Mouse (Mus musculus) cerebellum, adult 9-10 months (tissue): ENCODE data around the gene Tspoap1.

ENCODE experiments used
- DNase-seq: peaks from one replicate; pipeline ENCODE4 v3.0.0; 2022

Gene Tspoap1

DNA sequence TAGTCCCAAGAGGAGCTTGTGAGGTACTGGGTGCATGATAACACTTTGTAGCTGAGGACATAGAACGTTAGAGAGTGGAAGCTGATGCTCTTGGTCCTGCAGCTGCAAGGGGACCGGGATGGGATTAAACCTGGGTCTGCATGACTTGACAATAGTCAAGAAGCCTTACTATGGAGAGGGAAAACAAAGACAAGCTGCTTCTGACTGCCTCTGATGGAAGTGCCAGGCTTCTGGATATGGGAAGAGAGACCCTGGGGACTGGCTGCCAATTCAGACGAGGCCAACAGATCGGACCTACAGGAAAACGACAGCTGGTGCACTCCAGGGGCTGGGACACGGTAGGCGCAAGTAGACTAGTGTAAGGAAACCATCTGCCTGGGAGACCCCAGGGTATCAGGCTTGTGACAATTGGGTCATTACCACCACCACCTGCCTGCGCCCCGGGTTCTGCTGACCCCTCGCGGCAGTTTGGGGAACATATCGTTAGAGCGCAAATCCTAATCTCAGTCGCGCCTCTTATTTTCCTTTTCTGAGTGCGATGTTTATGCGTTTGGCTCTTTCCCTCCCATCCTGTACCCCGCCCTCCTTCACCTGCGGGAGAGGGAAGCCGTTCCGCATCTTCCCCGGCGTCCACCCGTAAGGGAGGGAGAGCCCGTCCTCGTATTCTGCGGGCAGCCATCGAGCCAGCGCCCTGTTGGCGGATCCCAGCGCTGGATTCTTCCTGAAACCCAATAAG lies 56.5 kb downstream of the Tspoap1 start:
- peak; percentile 81 for DNase-seq

DNA sequence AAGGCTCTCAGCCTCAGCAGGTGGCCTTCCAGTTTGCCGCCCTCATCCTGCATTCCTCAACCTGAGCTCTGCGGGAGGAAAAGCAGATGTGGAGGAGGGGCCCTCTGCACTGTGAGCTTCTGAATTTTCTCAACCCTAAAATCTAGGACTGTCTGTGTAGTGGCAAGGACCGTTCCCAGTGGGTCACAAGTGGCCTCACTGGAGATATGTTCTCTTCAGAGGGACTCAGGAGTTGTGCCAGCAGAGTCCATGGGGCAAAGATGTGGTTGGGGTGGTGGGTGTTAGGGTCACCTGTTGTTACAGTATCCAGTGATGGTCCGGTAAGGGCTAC lies 57.1 kb downstream of the Tspoap1 start:
- no peak for DNase-seq

DNA sequence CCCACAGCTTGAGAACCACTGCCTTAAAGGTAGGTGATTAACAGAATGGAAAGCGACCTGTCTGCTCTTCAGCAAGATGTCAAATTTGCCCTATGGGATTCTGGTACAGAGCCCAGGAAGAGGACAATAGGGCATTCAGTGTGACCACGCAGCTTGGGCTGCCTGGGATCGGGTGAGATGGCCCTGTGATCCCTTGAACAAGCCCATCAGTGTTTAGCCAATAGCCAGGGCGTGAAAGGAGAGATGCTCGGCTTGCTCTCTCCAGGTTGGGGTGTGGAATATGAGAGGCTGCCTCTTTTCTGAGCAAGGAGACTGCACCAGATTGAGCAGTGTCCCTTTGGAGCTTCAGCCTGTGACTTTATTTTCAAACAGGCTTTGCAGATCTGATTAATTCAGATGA lies 61.2 kb downstream of the Tspoap1 start:
- DNase-seq = no peak

DNA sequence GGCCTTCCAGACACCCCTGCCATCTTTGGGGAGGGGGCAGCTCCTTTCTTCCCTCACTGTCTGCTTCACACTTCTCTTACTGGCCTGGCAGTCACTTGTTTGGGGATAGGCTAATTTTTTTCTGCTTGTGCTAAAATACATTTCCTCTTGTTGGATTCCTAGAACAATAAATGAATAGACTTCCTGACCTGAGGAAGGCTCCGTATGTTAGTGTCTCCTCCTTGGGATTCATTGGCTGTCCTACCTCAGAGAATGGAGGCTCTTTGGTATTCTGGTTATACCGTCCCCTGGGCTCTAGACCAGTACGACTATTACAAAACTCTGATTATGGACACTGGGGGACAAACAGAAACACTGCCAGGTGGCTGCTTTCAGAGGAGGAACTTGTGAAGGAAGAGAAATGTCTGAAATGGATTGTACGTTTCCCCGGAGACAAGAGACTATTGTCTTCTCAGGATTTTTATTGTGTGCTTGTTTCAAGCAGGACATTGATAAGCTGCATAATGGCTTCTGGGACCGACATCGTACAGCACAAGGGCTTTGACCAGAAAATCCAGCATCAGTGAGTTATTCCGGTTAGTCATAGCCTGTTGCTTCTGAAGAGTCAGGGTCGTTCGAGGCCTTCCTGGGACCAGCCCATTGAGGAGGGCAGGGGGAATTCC lies 68.0 kb downstream of the Tspoap1 start, which contains the start of gene Lpo:
TSS of gene Lpo (minus strand) at position 51 of the 662 bp plus-strand sequence.
- DNase-seq = no peak
